Mouse (Mus musculus) stomach, postnatal 0 days (tissue): ENCODE measurements around the gene Mfsd11. TPM values are rescaled to one million over a fixed set of nuclear protein-coding genes. Genes with fewer than 3 reads are reported as not detected.

Source experiments
- ATAC-seq: fragments of 200-750 bp; cut with Nextera tagmentation; 2 replicates; pipeline ENCODE4 v1.8.0; 2017; ENCODE audit not compliant: low FRiP score, low TSS enrichment
- DNase-seq: peaks from one replicate; pipeline ENCODE4 v3.0.0-alpha.2; 2016; ENCODE audit warnings: low spot score
- H3K27ac ChIP-seq: fragments of 300-500 bp; sonication (generic); replicated peaks from 2 replicates; pipeline ENCODE4 v1.5.1; 2014; ENCODE audit warnings: mild to moderate bottlenecking, control low read depth
- H3K27me3 ChIP-seq: fragments of 300-500 bp; sonication (generic); 2 replicates; pipeline ENCODE4 v1.6.1; 2014; ENCODE audit warnings: low read length; ENCODE audit not compliant: control insufficient read depth, insufficient read depth
- H3K36me3 ChIP-seq: fragments of 300-500 bp; sonication (generic); 2 replicates; pipeline ENCODE4 v1.6.1; 2014; ENCODE audit warnings: low read length, mixed read lengths; ENCODE audit not compliant: control insufficient read depth, insufficient read depth
- H3K4me1 ChIP-seq: fragments of 300-500 bp; sonication (generic); replicated peaks from 2 replicates; pipeline ENCODE4 v1.6.1; 2014; ENCODE audit warnings: antibody characterized with exemption; ENCODE audit not compliant: control insufficient read depth, insufficient read depth
- H3K4me2 ChIP-seq: fragments of 300-500 bp; sonication (generic); replicated peaks from 2 replicates; pipeline ENCODE4 v1.6.1; 2014; ENCODE audit warnings: low read depth, mild to moderate bottlenecking, control low read depth, moderate library complexity
- H3K4me3 ChIP-seq: fragments of 300-500 bp; sonication (generic); 2 replicates; pipeline ENCODE4 v1.5.1; 2014; ENCODE audit warnings: low read depth, low read length, control low read depth
- H3K9ac ChIP-seq: fragments of 300-500 bp; sonication (generic); 2 replicates; pipeline ENCODE4 v1.6.1; 2014; ENCODE audit warnings: mild to moderate bottlenecking, low read length, control low read depth, mixed read lengths
- H3K9me3 ChIP-seq: fragments of 300-500 bp; sonication (generic); 2 replicates; pipeline ENCODE4 v1.6.1; 2016; ENCODE audit warnings: low read length; ENCODE audit not compliant: control insufficient read depth
- CTCF ChIP-seq: IDR thresholded peaks from 2 replicates; pipeline ENCODE4 v1.5.1; 2016; ENCODE audit warnings: antibody characterized with exemption, low read depth, mild to moderate bottlenecking, moderate library complexity
- EP300 ChIP-seq: optimal IDR thresholded peaks from 2 replicates; pipeline ENCODE3; 2016; ENCODE audit warnings: antibody characterized with exemption
- WGBS: fragments of 180-500 bp; shearing (Covaris S2); extraction: QIAGEN DNeasy Blood & Tissue Kit; methylation state at CpG from one replicate; pipeline ENCODE4 v1.1.7; 2014; 5-methylcytosine and 5-hydroxymethylcytosine counted together
- polyA plus RNA-seq: library from polyadenylated mRNA; unstranded; fragments of >200 nt; fragmentation: Nextera tagmentation; extraction: Ambion mirVana; gene quantifications from 2 replicates; pipeline ENCODE4 v1.2.1, GENCODE M21; 2015

Gene Mfsd11
- polyA plus RNA-seq, 1 experiment from 2014 or later: 31.5 TPM

- H3K36me3 ChIP-seq: no peaks in the 10 kb centered on the region
- H3K27me3 ChIP-seq: no peaks in the 10 kb centered on the region
- H3K4me3 ChIP-seq: no peak overlapping the region
- no peak for DNase-seq
- H3K27ac ChIP-seq: no peak overlapping the region; the same call in 1 of the 2 replicates
- 59% methylated on average over 21 of the region's 21 CpGs for WGBS
- H3K4me2 ChIP-seq: no peak overlapping the region
- no peak overlapping the region for H3K9ac ChIP-seq
- TF ChIP-seq CTCF (peak; percentile 38), EP300 (no peak)
- no peak for ATAC-seq
- H3K9me3 ChIP-seq: no peaks in the 10 kb centered on the region
- peaks cover 12% of the 10 kb centered on the region for H3K4me1 ChIP-seq
Observed at GRCm38 (mm10) chr11:116812793-116813529, 39.3 kb upstream of the Mfsd11 start.

GRCm38 (mm10) chr11:116813610-116814009 is 38.6 kb upstream of the Mfsd11 start:
- Histone ChIP-seq H3K27ac (peak overlapping the region; percentile 89), H3K27me3 (no peaks in the 10 kb centered on the region), H3K9me3 (no peaks in the 10 kb centered on the region), H3K36me3 (no peaks in the 10 kb centered on the region), H3K4me3 (no peak overlapping the region), H3K4me1 (peaks cover 12% of the 10 kb centered on the region), H3K9ac (no peak overlapping the region; the same call in 1 of the 2 replicates), H3K4me2 (no peak overlapping the region)
- WGBS: 83% methylated on average over 13 of the region's 13 CpGs
- no peak for TF ChIP-seq EP300
- no peak for TF ChIP-seq CTCF
- DNase-seq (no peak), ATAC-seq (no peak)

- Histone ChIP-seq H3K27me3 (no peaks in the 10 kb centered on the region), H3K4me1 (peaks cover 12% of the 10 kb centered on the region), H3K27ac (peak overlapping the region; percentile 89), H3K9ac (0 out of 2 replicates have a peak overlapping the region, but pooled peaks have one; percentile 31), H3K4me2 (no peak overlapping the region; the same call in 1 of the 2 replicates), H3K4me3 (no peak overlapping the region), H3K9me3 (no peaks in the 10 kb centered on the region), H3K36me3 (no peaks in the 10 kb centered on the region)
- ATAC-seq: peak; percentile 37; the same call in 1 of the 2 replicates
- TF ChIP-seq CTCF: peak; percentile 30; the same call in 1 of the 2 replicates
- TF ChIP-seq EP300: no peak
- 26% methylated on average over 20 of the region's 20 CpGs for WGBS
- DNase-seq: peak; percentile 49
Observed at GRCm38 (mm10) chr11:116814076-116814883, 38.0 kb upstream of the Mfsd11 start.

- DNase-seq: no peak
- Histone ChIP-seq H3K27me3 (no peaks in the 10 kb centered on the region), H3K4me3 (no peak overlapping the region), H3K9me3 (no peaks in the 10 kb centered on the region), H3K4me2 (0 out of 2 replicates have a peak overlapping the region, but pooled peaks have one; percentile 8), H3K9ac (0 out of 2 replicates have a peak overlapping the region, but pooled peaks have one; percentile 31), H3K27ac (peak overlapping the region; percentile 89), H3K4me1 (peaks cover 12% of the 10 kb centered on the region), H3K36me3 (no peaks in the 10 kb centered on the region)
- ATAC-seq: no peak
- TF ChIP-seq EP300 (no peak), CTCF (no peak)
- 36% methylated on average over 7 of the region's 7 CpGs for WGBS
Observed at GRCm38 (mm10) chr11:116814884-116815415, 37.3 kb upstream of the Mfsd11 start.

- no peak overlapping the region for H3K4me2 ChIP-seq
- H3K4me1 ChIP-seq: peaks cover 17% of the 10 kb centered on the region
- no peaks in the 10 kb centered on the region for H3K9me3 ChIP-seq
- H3K4me3 ChIP-seq: no peak overlapping the region
- WGBS: 63% methylated on average over 5 of the region's 5 CpGs
- ATAC-seq (peak; percentile 27; the same call in 1 of the 2 replicates), DNase-seq (no peak)
- no peaks in the 10 kb centered on the region for H3K36me3 ChIP-seq
- no peak overlapping the region for H3K9ac ChIP-seq
- H3K27me3 ChIP-seq: no peaks in the 10 kb centered on the region
- TF ChIP-seq EP300 (no peak), CTCF (peak; percentile 34)
- no peak overlapping the region for H3K27ac ChIP-seq
Observed at GRCm38 (mm10) chr11:116816769-116817168, 35.5 kb upstream of the Mfsd11 start.
